Mouse (Mus musculus) neural tube, embryonic 11.5 days (tissue): Measurements from ENCODE around the gene Nkx2-1. TPM values are rescaled to one million over a fixed set of nuclear protein-coding genes. Genes with fewer than 3 reads are reported as not detected.
"Not testable (repeated sequence)": the region's sequence is repeated elsewhere in the genome, so short reads cannot be mapped to it uniquely, and the experiment has no call there.

ENCODE experiments used
- ATAC-seq: fragments of 200-750 bp; cut with Nextera tagmentation; 2 replicates; pipeline ENCODE4 v1.8.0; 2017; ENCODE audit warnings: moderate number of reproducible peaks, mild to moderate bottlenecking, moderate TSS enrichment, moderate library complexity; ENCODE audit not compliant: insufficient read depth, low FRiP score, low TSS enrichment
- DNase-seq: peaks from one replicate; pipeline ENCODE4 v3.0.0-alpha.2; 2015; ENCODE audit warnings: low spot score
- H3K27ac ChIP-seq: fragments of 300-500 bp; sonication (generic); 2 replicates; pipeline ENCODE4 v1.5.1; 2014; ENCODE audit warnings: low read depth, mild to moderate bottlenecking, low read length
- H3K27me3 ChIP-seq: fragments of 300-500 bp; sonication (generic); 2 replicates; pipeline ENCODE4 v1.6.1; 2014; ENCODE audit warnings: mild to moderate bottlenecking, low read length, mixed read lengths; ENCODE audit not compliant: control insufficient read depth, insufficient read depth
- H3K36me3 ChIP-seq: fragments of 300-500 bp; sonication (generic); 2 replicates; pipeline ENCODE4 v1.6.1; 2014; ENCODE audit warnings: mild to moderate bottlenecking, low read length, moderate library complexity, mixed read lengths; ENCODE audit not compliant: control insufficient read depth, insufficient read depth
- H3K4me1 ChIP-seq: fragments of 300-500 bp; sonication (generic); 2 replicates; pipeline ENCODE4 v1.6.1; 2014; ENCODE audit warnings: low read length, mixed read lengths; ENCODE audit not compliant: control insufficient read depth, insufficient read depth
- H3K4me2 ChIP-seq: fragments of 300-500 bp; sonication (generic); 2 replicates; pipeline ENCODE4 v1.6.1; 2014; ENCODE audit warnings: low read depth, mild to moderate bottlenecking, moderate library complexity
- H3K4me3 ChIP-seq: fragments of 300-500 bp; sonication (generic); 2 replicates; pipeline ENCODE4 v1.5.1; 2014; ENCODE audit warnings: low read depth, low read length
- H3K9ac ChIP-seq: fragments of 300-500 bp; sonication (generic); 2 replicates; pipeline ENCODE4 v1.6.1; 2014; ENCODE audit warnings: mild to moderate bottlenecking, low read length
- H3K9me3 ChIP-seq: fragments of 300-500 bp; sonication (generic); 2 replicates; pipeline ENCODE4 v1.6.1; 2016; ENCODE audit warnings: low read length; ENCODE audit not compliant: control insufficient read depth
- WGBS: fragments of 180-500 bp; shearing (Covaris S2); extraction: QIAGEN DNeasy Blood & Tissue Kit; methylation state at CpG from one replicate; pipeline ENCODE4 v1.1.7; 2014; 5-methylcytosine and 5-hydroxymethylcytosine counted together
- polyA plus RNA-seq: library from polyadenylated mRNA; unstranded; fragments of >200 nt; fragmentation: Nextera tagmentation; extraction: Ambion mirVana; gene quantifications from 2 replicates; pipeline ENCODE4 v1.2.1, GENCODE M21; 2014

Gene Nkx2-1
- polyA plus RNA-seq, 1 experiment from 2014 or later: not detected

- under 1% methylated on average over 8 of the region's 8 CpGs for WGBS
- no peaks in the 10 kb centered on the region for H3K36me3 ChIP-seq
- H3K4me2 ChIP-seq: no peak overlapping the region
- H3K27ac ChIP-seq: no peak overlapping the region
- DNase-seq (no peak), ATAC-seq (no peak)
- no peak overlapping the region for H3K4me3 ChIP-seq
- no peaks in the 10 kb centered on the region for H3K9me3 ChIP-seq
- H3K27me3 ChIP-seq: peaks cover 95% of the 10 kb centered on the region
- no peak overlapping the region for H3K9ac ChIP-seq
- H3K4me1 ChIP-seq: no peaks in the 10 kb centered on the region
These were observed 8.6 kb downstream of the Nkx2-1 start for GRCm38 (mm10) chr12:56528034-56528570.

GRCm38 (mm10) chr12:56527071-56527470 is 9.6 kb downstream of the Nkx2-1 start:
- Histone ChIP-seq H3K27me3 (peaks cover 97% of the 10 kb centered on the region), H3K4me1 (no peaks in the 10 kb centered on the region), H3K9me3 (no peaks in the 10 kb centered on the region), H3K27ac (no peak overlapping the region), H3K4me3 (no peak overlapping the region), H3K36me3 (no peaks in the 10 kb centered on the region), H3K9ac (no peak overlapping the region), H3K4me2 (no peak overlapping the region)
- WGBS: 23% methylated on average over 4 of the region's 4 CpGs
- DNase-seq: no peak
- ATAC-seq: no peak

GRCm38 (mm10) chr12:56525219-56525797 is 11.4 kb downstream of the Nkx2-1 start:
- not testable (repeated sequence) for H3K36me3 ChIP-seq, H3K27ac ChIP-seq, DNase-seq, H3K9ac ChIP-seq, H3K9me3 ChIP-seq, H3K4me1 ChIP-seq, H3K4me2 ChIP-seq, H3K4me3 ChIP-seq
- peaks cover 96% of the 10 kb centered on the region for H3K27me3 ChIP-seq
- 0 out of 2 replicates have a peak, but pooled peaks have one; percentile 48 for ATAC-seq
- 8% methylated on average over 8 of the region's 16 CpGs for WGBS

GRCm38 (mm10) chr12:56524201-56524600 is 12.5 kb downstream of the Nkx2-1 start:
- no peak for DNase-seq
- ATAC-seq: no peak
- no peaks in the 10 kb centered on the region for H3K4me1 ChIP-seq
- WGBS: 4% methylated on average over 14 of the region's 14 CpGs
- H3K9me3 ChIP-seq: no peaks in the 10 kb centered on the region
- no peak overlapping the region for H3K4me2 ChIP-seq
- H3K27ac ChIP-seq: no peak overlapping the region
- H3K27me3 ChIP-seq: peaks cover 96% of the 10 kb centered on the region
- no peaks in the 10 kb centered on the region for H3K36me3 ChIP-seq
- H3K9ac ChIP-seq: no peak overlapping the region
- H3K4me3 ChIP-seq: no peak overlapping the region

GRCm38 (mm10) chr12:56522191-56522590 is 14.5 kb downstream of the Nkx2-1 start:
- ATAC-seq (no peak), DNase-seq (no peak)
- Histone ChIP-seq H3K4me1 (no peaks in the 10 kb centered on the region), H3K4me2 (no peak overlapping the region), H3K9me3 (no peaks in the 10 kb centered on the region), H3K27me3 (peaks cover 95% of the 10 kb centered on the region), H3K4me3 (no peak overlapping the region), H3K27ac (no peak overlapping the region), H3K36me3 (no peaks in the 10 kb centered on the region), H3K9ac (no peak overlapping the region)
- WGBS: 28% methylated on average over 4 of the region's 4 CpGs

- H3K4me2 ChIP-seq: no peak overlapping the region
- H3K27ac ChIP-seq: no peak overlapping the region
These were observed 15.4 kb downstream of the Nkx2-1 start for GRCm38 (mm10) chr12:56521106-56521840.

GRCm38 (mm10) chr12:56520396-56521105 is 16.2 kb downstream of the Nkx2-1 start:
- H3K9ac ChIP-seq: no peak overlapping the region
- H3K4me2 ChIP-seq: no peak overlapping the region
- 1% methylated on average over 22 of the region's 22 CpGs for WGBS
- peaks cover 83% of the 10 kb centered on the region for H3K27me3 ChIP-seq
- H3K4me3 ChIP-seq: no peak overlapping the region
- ATAC-seq: peak; percentile 48; the same call in 1 of the 2 replicates
- H3K4me1 ChIP-seq: no peaks in the 10 kb centered on the region
- no peaks in the 10 kb centered on the region for H3K36me3 ChIP-seq
- H3K9me3 ChIP-seq: no peaks in the 10 kb centered on the region
- H3K27ac ChIP-seq: no peak overlapping the region
- no peak for DNase-seq

More at GRCm38 (mm10) chr12:56521106-56521840, 15.4 kb downstream of the Nkx2-1 start:
- WGBS: under 1% methylated on average over 33 of the region's 33 CpGs
- peak; percentile 58; the same call in 1 of the 2 replicates for ATAC-seq
- Histone ChIP-seq H3K27me3 (peaks cover 91% of the 10 kb centered on the region), H3K9me3 (no peaks in the 10 kb centered on the region), H3K4me1 (no peaks in the 10 kb centered on the region), H3K4me3 (no peak overlapping the region), H3K36me3 (no peaks in the 10 kb centered on the region), H3K9ac (no peak overlapping the region)
- DNase-seq: peak; percentile 61

GRCm38 (mm10) chr12:56519738-56520191 is 16.9 kb downstream of the Nkx2-1 start:
- no peak for ATAC-seq
- no peak for DNase-seq
- Histone ChIP-seq H3K9ac (no peak overlapping the region), H3K36me3 (no peaks in the 10 kb centered on the region), H3K9me3 (no peaks in the 10 kb centered on the region), H3K4me1 (no peaks in the 10 kb centered on the region), H3K27me3 (peaks cover 85% of the 10 kb centered on the region), H3K27ac (no peak overlapping the region), H3K4me3 (no peak overlapping the region), H3K4me2 (peak overlapping the region; percentile 16; the same call in 1 of the 2 replicates)
- under 1% methylated on average over 30 of the region's 30 CpGs for WGBS
